ENCODE assay signal across 10 mouse cellular contexts in the genomic region with DNA sequence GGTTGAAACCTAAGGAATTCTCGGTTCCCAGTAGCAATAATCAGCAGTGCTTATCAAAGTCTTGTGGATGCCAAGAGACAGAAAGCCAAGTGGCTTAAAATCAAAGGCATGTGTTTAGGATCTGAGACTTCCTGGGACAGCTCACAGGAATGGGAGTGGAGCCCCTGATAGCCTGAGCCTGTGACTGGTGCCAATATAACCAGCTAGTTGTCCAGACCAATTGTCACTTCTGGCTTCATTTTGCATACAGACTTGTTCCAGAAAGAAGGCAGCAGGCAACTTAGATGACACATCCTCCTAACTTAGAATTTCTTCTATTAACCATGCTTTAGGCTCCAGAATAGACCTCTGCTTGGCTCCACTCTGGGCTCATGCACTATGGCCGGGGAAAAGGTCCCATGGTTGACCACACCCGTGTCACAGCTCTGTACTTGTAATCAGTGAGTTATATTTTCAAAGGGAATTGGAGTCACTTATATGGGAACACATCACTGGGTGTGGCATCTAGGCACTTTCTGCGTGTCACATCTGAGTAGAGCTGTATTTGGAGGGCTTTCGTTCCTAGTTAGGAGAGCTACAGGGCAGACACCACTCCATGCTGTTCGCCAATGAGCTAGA. TPM values are rescaled to one million over a fixed set of nuclear protein-coding genes. Genes with fewer than 3 reads are reported as not detected.
DNase-seq lines count a peak whose midpoint lies in the region; ATAC-seq and TF ChIP-seq lines count a peak whose summit lies in the region.
"Had no signal": no experiment of that assay in that cellular context is flagged by ENCODE, and none has a peak within 500 bp of the region (broad histone marks: within the 10 kb centered on the region; RNA-seq: fewer than 3 reads in every experiment).

No protein-coding gene starts in this region.

- DNase-seq in hindbrain, embryonic 11.5 days (ENCODE audit: low spot score) = no peak
- DNase-seq in liver, embryonic 14.5 days (ENCODE audit: low read depth in 3 of 3, low spot score in 3 of 3) = no peak
- no peak for DNase-seq in adipocyte (ENCODE audit: low spot score)
- no peak for DNase-seq in thymus, postnatal 0 days (ENCODE audit: low spot score)
- DNase-seq: forebrain, postnatal 0 days had no signal

- TF ChIP-seq POLR2A in cortical plate, adult 2 months (IDR thresholded peaks at IDR 0.05; ENCODE audit: extremely low read depth, insufficient read depth, low read length) = no peak

- H3K27me3 ChIP-seq in hindbrain, embryonic 12.5 days = no peaks in the 10 kb centered on the region; the same call in 1 of the 2 replicates
- H3K27me3 ChIP-seq in hindbrain, embryonic 11.5 days (ENCODE audit: control insufficient read depth, insufficient read depth, low read length) = 0 out of 2 replicates have a peak, but pooled peaks cover 2% of the 10 kb centered on the region
- H3K27me3 ChIP-seq in heart, embryonic 15.5 days = no peaks in the 10 kb centered on the region
- H3K27me3 ChIP-seq in liver, embryonic 14.5 days (ENCODE audit: control insufficient read depth, insufficient read depth, low read length) = peaks cover 2% of the 10 kb centered on the region; the same call in 1 of the 2 replicates
- no peaks in the 10 kb centered on the region for H3K27me3 ChIP-seq in forebrain, embryonic 16.5 days (replicated peaks; ENCODE audit: control insufficient read depth, insufficient read depth, low read length)

- H3K4me2 ChIP-seq in hindbrain, embryonic 12.5 days (replicated peaks) = peak overlapping the region; percentile 36
- H3K4me2 ChIP-seq in hindbrain, embryonic 11.5 days (replicated peaks; ENCODE audit: low read depth, low read length) = no peak overlapping the region
- peak overlapping the region; percentile 59 for H3K4me2 ChIP-seq in heart, embryonic 15.5 days
- peak overlapping the region; percentile 45; the same call in 1 of the 2 replicates for H3K4me2 ChIP-seq in liver, embryonic 14.5 days (ENCODE audit: low read depth)
- no peak overlapping the region for H3K4me2 ChIP-seq in forebrain, embryonic 16.5 days (ENCODE audit: low read length)

- no peaks in the 10 kb centered on the region for H3K4me1 ChIP-seq in hindbrain, embryonic 12.5 days
- no peaks in the 10 kb centered on the region for H3K4me1 ChIP-seq in hindbrain, embryonic 11.5 days (replicated peaks; ENCODE audit: control insufficient read depth, insufficient read depth, low read length)
- peaks cover 8% of the 10 kb centered on the region for H3K4me1 ChIP-seq in cortical plate, adult 2 months (ENCODE audit: control insufficient read depth, insufficient read depth, low read length)
- H3K4me1 ChIP-seq in heart, embryonic 15.5 days (replicated peaks) = peaks cover 19% of the 10 kb centered on the region
- H3K4me1 ChIP-seq in liver, embryonic 14.5 days (replicated peaks; ENCODE audit: control insufficient read depth in 2 of 2, insufficient read depth in 2 of 2, low read length in 1 of 2) = peaks cover 42 to 49% of the 10 kb centered on the region in 2 experiments
- H3K4me1 ChIP-seq in forebrain, embryonic 16.5 days (replicated peaks; ENCODE audit: control insufficient read depth, insufficient read depth, low read length) = no peaks in the 10 kb centered on the region

- H3K36me3 ChIP-seq in hindbrain, embryonic 12.5 days = no peaks in the 10 kb centered on the region
- no peaks in the 10 kb centered on the region for H3K36me3 ChIP-seq in hindbrain, embryonic 11.5 days (ENCODE audit: control insufficient read depth, insufficient read depth, low read length)
- H3K36me3 ChIP-seq in heart, embryonic 15.5 days = no peaks in the 10 kb centered on the region
- no peaks in the 10 kb centered on the region for H3K36me3 ChIP-seq in liver, embryonic 14.5 days (replicated peaks; ENCODE audit: control insufficient read depth, insufficient read depth, low read depth)
- H3K36me3 ChIP-seq in forebrain, embryonic 16.5 days (ENCODE audit: control insufficient read depth, insufficient read depth) = no peaks in the 10 kb centered on the region

- no peaks in the 10 kb centered on the region for H3K9me3 ChIP-seq in hindbrain, embryonic 12.5 days (replicated peaks)
- H3K9me3 ChIP-seq in hindbrain, embryonic 11.5 days (ENCODE audit: control insufficient read depth, low read length) = no peaks in the 10 kb centered on the region
- no peaks in the 10 kb centered on the region for H3K9me3 ChIP-seq in heart, embryonic 15.5 days (replicated peaks)
- no peaks in the 10 kb centered on the region for H3K9me3 ChIP-seq in liver, embryonic 14.5 days (ENCODE audit: control insufficient read depth, low read length)
- no peaks in the 10 kb centered on the region for H3K9me3 ChIP-seq in forebrain, embryonic 16.5 days (ENCODE audit: control insufficient read depth, low read length)

- H3K4me3 ChIP-seq in hindbrain, embryonic 12.5 days = no peak overlapping the region
- H3K4me3 ChIP-seq in hindbrain, embryonic 11.5 days (ENCODE audit: low read depth, low read length) = no peak overlapping the region
- H3K4me3 ChIP-seq in cortical plate, adult 2 months (ENCODE audit: insufficient read depth, low read length) = no peak overlapping the region
- peak overlapping the region; percentile 20 for H3K4me3 ChIP-seq in heart, embryonic 15.5 days
- peak overlapping the region in 1 of 2 experiments; percentile 7; a peak in 1 of 4 replicates for H3K4me3 ChIP-seq in liver, embryonic 14.5 days (ENCODE audit: insufficient read depth in 1 of 2, low read depth in 2 of 2, low read length in 2 of 2)
- no peak overlapping the region for H3K4me3 ChIP-seq in forebrain, embryonic 16.5 days (replicated peaks; ENCODE audit: low read length)

- H3K27ac ChIP-seq in hindbrain, embryonic 12.5 days = no peak overlapping the region
- no peak overlapping the region for H3K27ac ChIP-seq in hindbrain, embryonic 11.5 days (ENCODE audit: low read depth, low read length)
- peak overlapping the region; percentile 47 for H3K27ac ChIP-seq in cortical plate, adult 2 months (ENCODE audit: insufficient read depth, low read length)
- H3K27ac ChIP-seq in heart, embryonic 15.5 days = no peak overlapping the region
- no peak overlapping the region for H3K27ac ChIP-seq in liver, embryonic 14.5 days
- no peak overlapping the region for H3K27ac ChIP-seq in forebrain, embryonic 16.5 days (ENCODE audit: low read length)

- 79% methylated on average over 6 of the region's 6 CpGs for WGBS in hindbrain, embryonic 12.5 days
- 85% methylated on average over 6 of the region's 6 CpGs for WGBS in hindbrain, embryonic 11.5 days
- WGBS in heart, embryonic 15.5 days = 46% methylated on average over 6 of the region's 6 CpGs
- WGBS in liver, embryonic 14.5 days (ENCODE audit: insufficient replicate concordance) = 53% methylated on average over 6 of the region's 6 CpGs
- WGBS in forebrain, embryonic 16.5 days = 82% methylated on average over 6 of the region's 6 CpGs

- H3K9ac ChIP-seq in hindbrain, embryonic 12.5 days = no peak overlapping the region
- H3K9ac ChIP-seq in hindbrain, embryonic 11.5 days (ENCODE audit: low read depth, low read length) = no peak overlapping the region
- no peak overlapping the region for H3K9ac ChIP-seq in heart, embryonic 15.5 days
- no peak overlapping the region for H3K9ac ChIP-seq in liver, embryonic 14.5 days (replicated peaks)
- H3K9ac ChIP-seq in forebrain, embryonic 16.5 days (replicated peaks; ENCODE audit: low read depth, low read length) = no peak overlapping the region
- H3K9ac ChIP-seq: forebrain, postnatal 0 days had no signal

- ATAC-seq in hindbrain, embryonic 12.5 days (ENCODE audit: low FRiP score) = no peak
- ATAC-seq in hindbrain, embryonic 11.5 days (ENCODE audit: low FRiP score) = no peak
- peak; percentile 58 for ATAC-seq in heart, embryonic 15.5 days (replicated peaks; ENCODE audit: insufficient number of reproducible peaks, insufficient read depth, low FRiP score, low read depth)
- no peak for ATAC-seq in liver, embryonic 14.5 days (ENCODE audit: insufficient read depth)
- no peak for ATAC-seq in forebrain, embryonic 16.5 days
- ATAC-seq: forebrain, postnatal 0 days had no signal

- no peak for TF ChIP-seq CTCF in cortical plate, adult 2 months (IDR thresholded peaks at IDR 0.05; ENCODE audit: extremely low read depth, insufficient read depth, low read length)
- TF ChIP-seq CTCF in liver, embryonic 14.5 days (IDR thresholded peaks at IDR 0.05; ENCODE audit: low read depth) = no peak

- no peak for TF ChIP-seq EP300 in liver, embryonic 14.5 days (IDR thresholded peaks at IDR 0.05; ENCODE audit: low read depth)

RNA-seq across cellular contexts. Expression of a gene that starts 18.4 kb away (rescaled TPM):
- 12.7 and 16.4 TPM in 2 replicates for polyA plus RNA-seq in hindbrain, embryonic 12.5 days (2016; fragmentation: Nextera tagmentation; extraction: Ambion mirVana)
- polyA plus RNA-seq in hindbrain, embryonic 11.5 days (2014; fragmentation: Nextera tagmentation; extraction: Ambion mirVana) = 8.0 and 9.8 TPM in 2 replicates
- polyA plus RNA-seq in cortical plate, adult 2 months (2012; rRNA removed) = 53.7 and 60.5 TPM in 2 replicates
- 16.1 and 23.0 TPM in 2 replicates for polyA plus RNA-seq in heart, embryonic 15.5 days (2015; fragmentation: Nextera tagmentation; extraction: Ambion mirVana)
- polyA plus RNA-seq in liver, embryonic 14.5 days (2012; rRNA removed) = 0.51 and 0.95 TPM in 2 replicates
- 2.8 and 3.6 TPM in 2 replicates for polyA plus RNA-seq in liver, embryonic 14.5 days (2014; fragmentation: Nextera tagmentation; extraction: Ambion mirVana)
- polyA plus RNA-seq in forebrain, embryonic 16.5 days (2015; fragmentation: Nextera tagmentation; extraction: Ambion mirVana) = 21.5 and 22.6 TPM in 2 replicates
- polyA plus RNA-seq in thymus, postnatal 0 days (2015; fragmentation: Nextera tagmentation; extraction: Ambion mirVana) = 55.6 and 57.7 TPM in 2 replicates

RNA-seq across cellular contexts. Expression of a gene that starts 46.6 kb away (rescaled TPM):
- polyA plus RNA-seq in hindbrain, embryonic 12.5 days (2016; fragmentation: Nextera tagmentation; extraction: Ambion mirVana) = 0.20 TPM in 1 of 2 replicates, not detected in the other
- not detected in 2 replicates for polyA plus RNA-seq in hindbrain, embryonic 11.5 days (2014; fragmentation: Nextera tagmentation; extraction: Ambion mirVana)
- 2.8 and 3.6 TPM in 2 replicates for polyA plus RNA-seq in cortical plate, adult 2 months (2012; rRNA removed)
- polyA plus RNA-seq in heart, embryonic 15.5 days (2015; fragmentation: Nextera tagmentation; extraction: Ambion mirVana) = not detected in 2 replicates
- not detected in 2 replicates for polyA plus RNA-seq in liver, embryonic 14.5 days (2012; rRNA removed)
- polyA plus RNA-seq in liver, embryonic 14.5 days (2014; fragmentation: Nextera tagmentation; extraction: Ambion mirVana) = not detected in 2 replicates
- 0.17 TPM in 1 of 2 replicates, not detected in the other for polyA plus RNA-seq in forebrain, embryonic 16.5 days (2015; fragmentation: Nextera tagmentation; extraction: Ambion mirVana)
- 0.14 and 0.35 TPM in 2 replicates for polyA plus RNA-seq in thymus, postnatal 0 days (2015; fragmentation: Nextera tagmentation; extraction: Ambion mirVana)
- polyA plus RNA-seq: liver, adult 2 months had no signal

Comparison
In these comparisons a context has a peak if more than half of its experiments do, and no peak if none do; other contexts are left out.
1. H3K4me2 ChIP-seq: peak in hindbrain, embryonic 12.5 days (single experiment), heart, embryonic 15.5 days (single experiment) and liver, embryonic 14.5 days (single experiment); none in hindbrain, embryonic 11.5 days (single experiment) and forebrain, embryonic 16.5 days (single experiment).